Mouse (Mus musculus): ENCODE results near the gene Slc24a4. TPM values are rescaled to one million over a fixed set of nuclear protein-coding genes. Genes with fewer than 3 reads are reported as not detected.

Gene Slc24a4
- total and polyA plus RNA-seq, 3 experiments: 0.50 to 1.3 (median 0.98) TPM

- no peaks in the 10 kb centered on the region for H3K36me3 ChIP-seq (ENCODE audit: control insufficient read depth, insufficient read depth, low read length)
- no peak overlapping the region for H3K4me3 ChIP-seq
- H3K27ac ChIP-seq: no peak overlapping the region
- H3K27me3 ChIP-seq (ENCODE audit: control insufficient read depth, insufficient read depth, low read length): no peaks in the 10 kb centered on the region
- H3K9ac ChIP-seq (ENCODE audit: low read depth, low read length): no peak overlapping the region
- TF ChIP-seq CTCF (IDR thresholded peaks at IDR 0.05) (no peak), POLR2A (IDR thresholded peaks at IDR 0.05; ENCODE audit: insufficient read depth, low read depth, low read length) (no peak), EP300 (IDR thresholded peaks at IDR 0.05; ENCODE audit: insufficient read depth, low read depth, low read length) (no peak)
- no peaks in the 10 kb centered on the region; the same call in 1 of the 2 replicates for H3K4me1 ChIP-seq (ENCODE audit: control insufficient read depth, insufficient read depth, low read length)
- no peak for DNase-seq
- WGBS: 42% methylated on average over 5 of the region's 5 CpGs
- H3K79me2 ChIP-seq (replicated peaks; ENCODE audit: control insufficient read depth, insufficient read depth, low read length): no peaks in the 10 kb centered on the region
- intact Hi-C loops (cut with DNase I): no loop called here
These were observed 38.8 kb downstream of the Slc24a4 start for GRCm38 (mm10) chr12:102167302-102167701.

GRCm38 (mm10) chr12:102172746-102173145 is 44.2 kb downstream of the Slc24a4 start:
- 92% methylated on average over 11 of the region's 11 CpGs for WGBS
- H3K27me3 ChIP-seq (ENCODE audit: control insufficient read depth, insufficient read depth, low read length): no peaks in the 10 kb centered on the region
- H3K4me3 ChIP-seq: no peak overlapping the region
- no peaks in the 10 kb centered on the region for H3K36me3 ChIP-seq (ENCODE audit: control insufficient read depth, insufficient read depth, low read length)
- intact Hi-C loops (cut with DNase I): no loop called here
- H3K79me2 ChIP-seq (replicated peaks; ENCODE audit: control insufficient read depth, insufficient read depth, low read length): no peaks in the 10 kb centered on the region
- no peak overlapping the region for H3K9ac ChIP-seq (ENCODE audit: low read depth, low read length)
- H3K4me1 ChIP-seq (ENCODE audit: control insufficient read depth, insufficient read depth, low read length): no peaks in the 10 kb centered on the region
- H3K27ac ChIP-seq: no peak overlapping the region
- no peak for TF ChIP-seq EP300 (IDR thresholded peaks at IDR 0.05; ENCODE audit: insufficient read depth, low read depth, low read length)
- no peak for TF ChIP-seq CTCF (IDR thresholded peaks at IDR 0.05)
- no peak for TF ChIP-seq POLR2A (IDR thresholded peaks at IDR 0.05; ENCODE audit: insufficient read depth, low read depth, low read length)
- no peak for DNase-seq

GRCm38 (mm10) chr12:102173345-102173744 is 44.8 kb downstream of the Slc24a4 start:
- intact Hi-C loops (cut with DNase I): no loop called here
- H3K9ac ChIP-seq (ENCODE audit: low read depth, low read length): no peak overlapping the region
- 89% methylated on average over 5 of the region's 5 CpGs for WGBS
- H3K27me3 ChIP-seq (ENCODE audit: control insufficient read depth, insufficient read depth, low read length): no peaks in the 10 kb centered on the region
- H3K79me2 ChIP-seq (replicated peaks; ENCODE audit: control insufficient read depth, insufficient read depth, low read length): no peaks in the 10 kb centered on the region
- no peak for DNase-seq
- H3K27ac ChIP-seq: no peak overlapping the region
- no peaks in the 10 kb centered on the region for H3K36me3 ChIP-seq (ENCODE audit: control insufficient read depth, insufficient read depth, low read length)
- H3K4me1 ChIP-seq (ENCODE audit: control insufficient read depth, insufficient read depth, low read length): no peaks in the 10 kb centered on the region
- TF ChIP-seq POLR2A (IDR thresholded peaks at IDR 0.05; ENCODE audit: insufficient read depth, low read depth, low read length) (no peak), CTCF (IDR thresholded peaks at IDR 0.05) (peak; percentile 46), EP300 (IDR thresholded peaks at IDR 0.05; ENCODE audit: insufficient read depth, low read depth, low read length) (no peak)
- H3K4me3 ChIP-seq: no peak overlapping the region

GRCm38 (mm10) chr12:102180371-102181074 is 52.0 kb downstream of the Slc24a4 start:
- TF ChIP-seq POLR2A (IDR thresholded peaks at IDR 0.05; ENCODE audit: insufficient read depth, low read depth, low read length) (no peak), EP300 (IDR thresholded peaks at IDR 0.05; ENCODE audit: insufficient read depth, low read depth, low read length) (no peak), CTCF (IDR thresholded peaks at IDR 0.05) (no peak)
- no peak overlapping the region for H3K4me3 ChIP-seq
- DNase-seq: no peak
- H3K9ac ChIP-seq (ENCODE audit: low read depth, low read length): no peak overlapping the region
- no peak overlapping the region for H3K27ac ChIP-seq
- no peaks in the 10 kb centered on the region for H3K4me1 ChIP-seq (ENCODE audit: control insufficient read depth, insufficient read depth, low read length)
- no peaks in the 10 kb centered on the region for H3K79me2 ChIP-seq (replicated peaks; ENCODE audit: control insufficient read depth, insufficient read depth, low read length)
- H3K36me3 ChIP-seq (ENCODE audit: control insufficient read depth, insufficient read depth, low read length): no peaks in the 10 kb centered on the region
- intact Hi-C loops (cut with DNase I): loop anchor here (5.0 kb wide), 3 partner anchors 167 to 207 kb away; no protein-coding TSS in a partner anchor
- no peaks in the 10 kb centered on the region for H3K27me3 ChIP-seq (ENCODE audit: control insufficient read depth, insufficient read depth, low read length)
- 68% methylated on average over 18 of the region's 18 CpGs for WGBS

GRCm38 (mm10) chr12:102181799-102182357 is 53.3 kb downstream of the Slc24a4 start:
- Histone ChIP-seq H3K4me3 (no peak overlapping the region), H3K9ac (ENCODE audit: low read depth, low read length) (no peak overlapping the region), H3K27ac (no peak overlapping the region), H3K36me3 (ENCODE audit: control insufficient read depth, insufficient read depth, low read length) (no peaks in the 10 kb centered on the region), H3K79me2 (replicated peaks; ENCODE audit: control insufficient read depth, insufficient read depth, low read length) (no peaks in the 10 kb centered on the region), H3K27me3 (ENCODE audit: control insufficient read depth, insufficient read depth, low read length) (no peaks in the 10 kb centered on the region), H3K4me1 (ENCODE audit: control insufficient read depth, insufficient read depth, low read length) (no peaks in the 10 kb centered on the region)
- 44% methylated on average over 5 of the region's 5 CpGs for WGBS
- intact Hi-C loops (cut with DNase I): loop anchor here (5.0 kb wide), 3 partner anchors 165 to 205 kb away; no protein-coding TSS in a partner anchor
- TF ChIP-seq CTCF (IDR thresholded peaks at IDR 0.05): peak; percentile 87
- no peak for TF ChIP-seq POLR2A (IDR thresholded peaks at IDR 0.05; ENCODE audit: insufficient read depth, low read depth, low read length)
- no peak for TF ChIP-seq EP300 (IDR thresholded peaks at IDR 0.05; ENCODE audit: insufficient read depth, low read depth, low read length)
- peak; percentile 38 to 66 for DNase-seq

GRCm38 (mm10) chr12:102182621-102183020 is 54.1 kb downstream of the Slc24a4 start:
- WGBS: 77% methylated on average over 6 of the region's 6 CpGs
- no peak for DNase-seq
- no peaks in the 10 kb centered on the region for H3K79me2 ChIP-seq (replicated peaks; ENCODE audit: control insufficient read depth, insufficient read depth, low read length)
- no peaks in the 10 kb centered on the region for H3K4me1 ChIP-seq (ENCODE audit: control insufficient read depth, insufficient read depth, low read length)
- TF ChIP-seq EP300 (IDR thresholded peaks at IDR 0.05; ENCODE audit: insufficient read depth, low read depth, low read length): no peak
- TF ChIP-seq CTCF (IDR thresholded peaks at IDR 0.05): no peak
- no peak for TF ChIP-seq POLR2A (IDR thresholded peaks at IDR 0.05; ENCODE audit: insufficient read depth, low read depth, low read length)
- no peaks in the 10 kb centered on the region for H3K36me3 ChIP-seq (ENCODE audit: control insufficient read depth, insufficient read depth, low read length)
- intact Hi-C loops (cut with DNase I): loop anchor here (5.0 kb wide), 3 partner anchors 165 to 205 kb away; no protein-coding TSS in a partner anchor
- H3K9ac ChIP-seq (ENCODE audit: low read depth, low read length): no peak overlapping the region
- no peak overlapping the region for H3K27ac ChIP-seq
- H3K4me3 ChIP-seq: no peak overlapping the region
- H3K27me3 ChIP-seq (ENCODE audit: control insufficient read depth, insufficient read depth, low read length): no peaks in the 10 kb centered on the region
